In the genomic region with DNA sequence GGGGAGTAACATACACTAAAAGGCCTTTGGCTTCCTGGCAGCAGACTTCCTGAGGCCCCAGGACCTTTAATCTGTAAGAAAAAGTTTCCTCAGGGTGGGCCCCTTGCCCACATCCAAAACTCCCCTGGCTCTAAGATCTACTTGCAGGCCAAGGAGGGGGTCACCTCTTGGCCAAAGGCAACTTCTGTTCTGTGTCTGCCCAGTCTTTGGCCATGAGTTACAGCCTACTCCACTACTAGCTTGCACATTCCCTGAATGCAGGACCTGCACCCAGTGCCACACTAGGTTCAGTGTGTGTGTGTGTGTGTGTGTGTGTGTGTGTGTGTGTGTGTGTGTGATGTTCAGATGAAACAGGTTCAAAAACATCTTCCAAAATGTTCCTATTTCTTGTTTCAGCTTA, we compare ENCODE assay signal across 18 mouse cellular contexts. TPM values are rescaled to one million over a fixed set of nuclear protein-coding genes. Genes with fewer than 3 reads are reported as not detected.
A peak's percentile ranks its signal among the peaks of the same experiment; 100 is the strongest.
DNase-seq lines count a peak whose midpoint lies in the region; ATAC-seq lines count a peak whose summit lies in the region.
"Had no signal": no experiment of that assay in that cellular context is flagged by ENCODE, and none has a peak within 500 bp of the region (broad histone marks: within the 10 kb centered on the region; RNA-seq: fewer than 3 reads in every experiment).

No protein-coding gene starts in this region.

- peaks cover 18% of the 10 kb centered on the region for H3K36me3 ChIP-seq in heart, embryonic 11.5 days (ENCODE audit: control insufficient read depth, insufficient read depth, low read length)
- peaks cover 34% of the 10 kb centered on the region for H3K36me3 ChIP-seq in liver, embryonic 13.5 days
- peaks cover 27% of the 10 kb centered on the region for H3K36me3 ChIP-seq in liver, embryonic 11.5 days (ENCODE audit: control insufficient read depth, insufficient read depth, low read length)
- H3K36me3 ChIP-seq in limb, embryonic 12.5 days = peaks cover 29% of the 10 kb centered on the region
- H3K36me3 ChIP-seq in splenic B cell, adult 2 months (ENCODE audit: control insufficient read depth, insufficient read depth, low read length, poor library complexity, severe bottlenecking) = peaks cover 12% of the 10 kb centered on the region

- intact Hi-C loops in heart, postnatal 25 days (cut with DNase I) = loop anchor here (5.0 kb wide), 1 partner anchor 35 kb away; no protein-coding TSS in a partner anchor

- H3K4me2 ChIP-seq in heart, embryonic 11.5 days = no peak overlapping the region
- no peak overlapping the region for H3K4me2 ChIP-seq in liver, embryonic 13.5 days
- H3K4me2 ChIP-seq in liver, embryonic 11.5 days = no peak overlapping the region
- H3K4me2 ChIP-seq in limb, embryonic 12.5 days = no peak overlapping the region
- H3K4me2 ChIP-seq: lung, embryonic 14.5 days; midbrain, embryonic 13.5 days; neural tube, embryonic 15.5 days had no signal

- H3K9me3 ChIP-seq in heart, embryonic 11.5 days (replicated peaks; ENCODE audit: control insufficient read depth, low read length) = no peaks in the 10 kb centered on the region
- no peaks in the 10 kb centered on the region for H3K9me3 ChIP-seq in liver, embryonic 13.5 days (replicated peaks)
- H3K9me3 ChIP-seq in liver, embryonic 11.5 days (ENCODE audit: control insufficient read depth, low read length) = no peaks in the 10 kb centered on the region
- no peaks in the 10 kb centered on the region for H3K9me3 ChIP-seq in limb, embryonic 12.5 days
- H3K9me3 ChIP-seq: midbrain, embryonic 13.5 days; neural tube, embryonic 15.5 days had no signal

- H3K4me3 ChIP-seq in heart, embryonic 11.5 days (ENCODE audit: low read depth, low read length) = no peak overlapping the region
- H3K4me3 ChIP-seq in liver, embryonic 13.5 days (replicated peaks) = no peak overlapping the region
- H3K4me3 ChIP-seq in liver, embryonic 11.5 days (ENCODE audit: low read depth, low read length) = no peak overlapping the region
- no peak overlapping the region for H3K4me3 ChIP-seq in limb, embryonic 12.5 days (replicated peaks)
- H3K4me3 ChIP-seq: midbrain, embryonic 13.5 days; neural tube, embryonic 15.5 days had no signal

- H3K27ac ChIP-seq in heart, embryonic 11.5 days (ENCODE audit: low read depth, low read length) = peak overlapping the region; percentile 22; the same call in 1 of the 2 replicates
- H3K27ac ChIP-seq in liver, embryonic 13.5 days = peak overlapping the region; percentile 99
- no peak overlapping the region for H3K27ac ChIP-seq in liver, embryonic 11.5 days (ENCODE audit: low read depth, low read length)
- H3K27ac ChIP-seq in limb, embryonic 12.5 days = peak overlapping the region; percentile 72; the same call in 1 of the 2 replicates
- H3K27ac ChIP-seq: midbrain, embryonic 13.5 days; neural tube, embryonic 15.5 days had no signal

- peaks cover 17% of the 10 kb centered on the region for H3K4me1 ChIP-seq in heart, embryonic 11.5 days (ENCODE audit: control insufficient read depth, insufficient read depth, low read length)
- H3K4me1 ChIP-seq in liver, embryonic 13.5 days (replicated peaks) = peaks cover 88% of the 10 kb centered on the region
- peaks cover 53% of the 10 kb centered on the region for H3K4me1 ChIP-seq in liver, embryonic 11.5 days (replicated peaks; ENCODE audit: control insufficient read depth, insufficient read depth, low read length)
- peaks cover 25% of the 10 kb centered on the region for H3K4me1 ChIP-seq in limb, embryonic 12.5 days (replicated peaks)

- 0 out of 2 replicates have a peak, but pooled peaks cover 2% of the 10 kb centered on the region for H3K27me3 ChIP-seq in heart, embryonic 11.5 days (ENCODE audit: control insufficient read depth, insufficient read depth, low read length)
- no peaks in the 10 kb centered on the region for H3K27me3 ChIP-seq in liver, embryonic 13.5 days
- no peaks in the 10 kb centered on the region for H3K27me3 ChIP-seq in liver, embryonic 11.5 days (replicated peaks; ENCODE audit: control insufficient read depth, insufficient read depth, low read length)
- no peaks in the 10 kb centered on the region for H3K27me3 ChIP-seq in limb, embryonic 12.5 days
- no peaks in the 10 kb centered on the region for H3K27me3 ChIP-seq in splenic B cell, adult 2 months (ENCODE audit: control insufficient read depth, insufficient read depth, low read length, poor library complexity, severe bottlenecking)
- H3K27me3 ChIP-seq: midbrain, embryonic 13.5 days; neural tube, embryonic 15.5 days had no signal

- H3K9ac ChIP-seq in heart, embryonic 11.5 days (ENCODE audit: low read depth, low read length) = no peak overlapping the region
- H3K9ac ChIP-seq in liver, embryonic 13.5 days = 0 out of 2 replicates have a peak overlapping the region, but pooled peaks have one; percentile 41
- H3K9ac ChIP-seq in liver, embryonic 11.5 days (ENCODE audit: low read depth, low read length) = no peak overlapping the region
- 0 out of 2 replicates have a peak overlapping the region, but pooled peaks have one; percentile 27 for H3K9ac ChIP-seq in limb, embryonic 12.5 days (replicated peaks)
- H3K9ac ChIP-seq: lung, embryonic 14.5 days; midbrain, embryonic 13.5 days; neural tube, embryonic 15.5 days had no signal

- no peak for ATAC-seq in heart, embryonic 11.5 days (replicated peaks; ENCODE audit: insufficient number of reproducible peaks, low FRiP score, low TSS enrichment)
- no peak for ATAC-seq in liver, embryonic 13.5 days (ENCODE audit: low read depth)
- ATAC-seq in liver, embryonic 11.5 days (replicated peaks; ENCODE audit: low FRiP score) = no peak
- ATAC-seq in limb, embryonic 12.5 days (ENCODE audit: insufficient number of reproducible peaks, insufficient read depth, low FRiP score, low TSS enrichment, low read depth) = no peak
- ATAC-seq: hindbrain, embryonic 16.5 days; midbrain, embryonic 13.5 days had no signal

- DNase-seq in heart, postnatal 25 days (ENCODE audit: low spot score) = no peak
- DNase-seq in liver, embryonic 13.5 days = no peak
- no peak for DNase-seq in liver, embryonic 11.5 days (ENCODE audit: low spot score)
- DNase-seq in splenic B cell, adult 2 months (ENCODE audit: low read depth, low spot score) = peak; percentile 16
- no peak for DNase-seq in ovary, postnatal 14 days (ENCODE audit: low spot score)
- DNase-seq: adrenal gland, postnatal 25 days; B cell, adult 2 months; cerebellum, adult 2 months; gastrocnemius, postnatal 14 days; kidney, adult 18-20 months; kidney, postnatal 4 days; layer of hippocampus, postnatal 36 days; lung, embryonic 14.5 days had no signal

RNA-seq across cellular contexts. Expression of gene Fth1, which starts 7.2 kb away (rescaled TPM):
- 1,994 and 2,294 TPM in 2 replicates for polyA plus RNA-seq in heart, embryonic 11.5 days (2014; fragmentation: Nextera tagmentation; extraction: Ambion mirVana)
- 1,000 to 10,000 TPM; 2,502 to 2,556 TPM for total RNA-seq in heart, postnatal 25 days (2021)
- polyA plus RNA-seq in liver, embryonic 13.5 days (2015; fragmentation: Nextera tagmentation; extraction: Ambion mirVana) = 5,062 and 5,153 TPM in 2 replicates
- 3,796 and 3,887 TPM in 2 replicates for polyA plus RNA-seq in liver, embryonic 11.5 days (2014; fragmentation: Nextera tagmentation; extraction: Ambion mirVana)
- polyA plus RNA-seq in limb, embryonic 12.5 days (2016; fragmentation: Nextera tagmentation; extraction: Ambion mirVana) = 1,334 and 1,385 TPM in 2 replicates

RNA-seq across cellular contexts. Expression of gene Best1, which starts 13.8 kb away (rescaled TPM):
- polyA plus RNA-seq in heart, embryonic 11.5 days (2014; fragmentation: Nextera tagmentation; extraction: Ambion mirVana) = 0.10 and 0.41 TPM in 2 replicates
- total RNA-seq in heart, postnatal 25 days (2021) = under 1 TPM in 1 of 2 experiments, not detected in 1; 0.10 TPM
- 0.17 and 0.20 TPM in 2 replicates for polyA plus RNA-seq in liver, embryonic 13.5 days (2015; fragmentation: Nextera tagmentation; extraction: Ambion mirVana)
- polyA plus RNA-seq in liver, embryonic 11.5 days (2014; fragmentation: Nextera tagmentation; extraction: Ambion mirVana) = 0.31 and 0.59 TPM in 2 replicates
- 2.2 and 2.3 TPM in 2 replicates for polyA plus RNA-seq in limb, embryonic 12.5 days (2016; fragmentation: Nextera tagmentation; extraction: Ambion mirVana)

RNA-seq across cellular contexts. Expression of gene Rab3il1, which starts 13.9 kb away (rescaled TPM):
- 50.8 and 54.0 TPM in 2 replicates for polyA plus RNA-seq in heart, embryonic 11.5 days (2014; fragmentation: Nextera tagmentation; extraction: Ambion mirVana)
- 1 to 10 TPM; 8.9 to 9.3 TPM for total RNA-seq in heart, postnatal 25 days (2021)
- 196 and 207 TPM in 2 replicates for polyA plus RNA-seq in liver, embryonic 13.5 days (2015; fragmentation: Nextera tagmentation; extraction: Ambion mirVana)
- polyA plus RNA-seq in liver, embryonic 11.5 days (2014; fragmentation: Nextera tagmentation; extraction: Ambion mirVana) = 133 and 137 TPM in 2 replicates
- 32.0 and 35.8 TPM in 2 replicates for polyA plus RNA-seq in limb, embryonic 12.5 days (2016; fragmentation: Nextera tagmentation; extraction: Ambion mirVana)

RNA-seq across cellular contexts. Expression of gene Fads3, which starts 53.8 kb away (rescaled TPM):
- polyA plus RNA-seq in heart, embryonic 11.5 days (2014; fragmentation: Nextera tagmentation; extraction: Ambion mirVana) = 15.8 and 17.9 TPM in 2 replicates
- total RNA-seq in heart, postnatal 25 days (2021) = 10 to 100 TPM; 35.9 to 36.0 TPM
- 5.3 and 7.3 TPM in 2 replicates for polyA plus RNA-seq in liver, embryonic 13.5 days (2015; fragmentation: Nextera tagmentation; extraction: Ambion mirVana)
- polyA plus RNA-seq in liver, embryonic 11.5 days (2014; fragmentation: Nextera tagmentation; extraction: Ambion mirVana) = 7.2 and 7.3 TPM in 2 replicates
- 5.8 and 5.9 TPM in 2 replicates for polyA plus RNA-seq in limb, embryonic 12.5 days (2016; fragmentation: Nextera tagmentation; extraction: Ambion mirVana)

Comparison
In these comparisons a context has a peak if more than half of its experiments do, and no peak if none do; other contexts are left out.
1. H3K9ac ChIP-seq: peak in liver, embryonic 13.5 days (single experiment) and limb, embryonic 12.5 days (single experiment); none in heart, embryonic 11.5 days (single experiment) and liver, embryonic 11.5 days (single experiment).